Mouse (Mus musculus) forebrain, embryonic 13.5 days (tissue): Measurements from ENCODE around the gene 4930590J08Rik. TPM values are rescaled to one million over a fixed set of nuclear protein-coding genes. Genes with fewer than 3 reads are reported as not detected.
"Not testable (repeated sequence)": the region's sequence is repeated elsewhere in the genome, so short reads cannot be mapped to it uniquely, and the experiment has no call there.

Source experiments
- ATAC-seq: fragments of 200-750 bp; cut with Nextera tagmentation; 2 replicates; pipeline ENCODE4 v1.8.0; 2017
- H3K27ac ChIP-seq: fragments of 300-500 bp; sonication (generic); 2 replicates; pipeline ENCODE4 v1.5.1; 2015; ENCODE audit warnings: inconsistent platforms, mild to moderate bottlenecking, moderate library complexity
- H3K27me3 ChIP-seq: fragments of 300-500 bp; sonication (generic); 2 replicates; pipeline ENCODE4 v1.6.1; 2015; ENCODE audit warnings: mild to moderate bottlenecking, inconsistent platforms
- H3K36me3 ChIP-seq: fragments of 300-500 bp; sonication (generic); 2 replicates; pipeline ENCODE4 v1.6.1; 2015; ENCODE audit warnings: mild to moderate bottlenecking, inconsistent platforms; ENCODE audit not compliant: poor library complexity, severe bottlenecking
- H3K4me1 ChIP-seq: fragments of 300-500 bp; sonication (generic); 2 replicates; pipeline ENCODE4 v1.6.1; 2015; ENCODE audit warnings: inconsistent platforms
- H3K4me2 ChIP-seq: fragments of 300-500 bp; sonication (generic); 2 replicates; pipeline ENCODE4 v1.6.1; 2015; ENCODE audit warnings: inconsistent platforms, mild to moderate bottlenecking, moderate library complexity
- H3K4me3 ChIP-seq: fragments of 300-500 bp; sonication (generic); 2 replicates; pipeline ENCODE4 v1.5.1; 2015; ENCODE audit warnings: mild to moderate bottlenecking, inconsistent platforms
- H3K9ac ChIP-seq: fragments of 300-500 bp; sonication (generic); 2 replicates; pipeline ENCODE4 v1.6.1; 2015; ENCODE audit warnings: mild to moderate bottlenecking, inconsistent platforms
- H3K9me3 ChIP-seq: fragments of 300-500 bp; sonication (generic); replicated peaks from 2 replicates; pipeline ENCODE4 v1.6.1; 2016; ENCODE audit warnings: inconsistent platforms
- WGBS: fragments of 180-500 bp; shearing (Covaris S2); methylation state at CpG from one replicate; pipeline ENCODE4 v1.1.7; 2015; 5-methylcytosine and 5-hydroxymethylcytosine counted together
- polyA plus RNA-seq: library from polyadenylated mRNA; unstranded; fragments of >200 nt; fragmentation: Nextera tagmentation; extraction: Ambion mirVana; gene quantifications from 2 replicates; pipeline ENCODE4 v1.2.1, GENCODE M21; 2015

Gene 4930590J08Rik
- polyA plus RNA-seq, 1 experiment from 2014 or later = 0.62 TPM

DNA sequence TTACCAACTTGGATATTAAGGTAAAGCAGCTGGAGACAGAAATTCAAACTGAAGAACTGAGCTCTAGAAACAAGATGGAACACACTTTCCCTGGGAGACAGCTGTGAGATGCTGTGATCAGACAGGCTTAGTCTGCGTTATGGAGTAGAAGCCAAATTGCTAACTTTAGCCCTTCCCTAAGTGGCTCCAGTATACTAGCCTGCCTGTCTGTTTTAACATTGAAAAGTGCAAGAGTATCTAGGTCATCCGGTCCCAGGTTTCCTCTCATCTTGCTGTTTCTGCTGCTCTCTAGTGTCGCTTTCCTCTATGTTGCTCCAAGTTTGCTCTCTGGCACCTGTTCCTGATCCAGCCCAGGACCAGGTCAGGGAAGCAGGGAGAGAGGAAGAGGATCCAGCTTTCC is 5.8 kb upstream of the 4930590J08Rik start:
- WGBS = 95% methylated on average over 3 of the region's 3 CpGs
- H3K27ac ChIP-seq = no peak overlapping the region
- H3K9me3 ChIP-seq = no peaks in the 10 kb centered on the region
- ATAC-seq = no peak
- no peak overlapping the region for H3K9ac ChIP-seq
- no peaks in the 10 kb centered on the region for H3K27me3 ChIP-seq
- no peaks in the 10 kb centered on the region for H3K4me1 ChIP-seq
- H3K4me2 ChIP-seq = no peak overlapping the region
- no peak overlapping the region for H3K4me3 ChIP-seq
- H3K36me3 ChIP-seq = peaks cover 92% of the 10 kb centered on the region

DNA sequence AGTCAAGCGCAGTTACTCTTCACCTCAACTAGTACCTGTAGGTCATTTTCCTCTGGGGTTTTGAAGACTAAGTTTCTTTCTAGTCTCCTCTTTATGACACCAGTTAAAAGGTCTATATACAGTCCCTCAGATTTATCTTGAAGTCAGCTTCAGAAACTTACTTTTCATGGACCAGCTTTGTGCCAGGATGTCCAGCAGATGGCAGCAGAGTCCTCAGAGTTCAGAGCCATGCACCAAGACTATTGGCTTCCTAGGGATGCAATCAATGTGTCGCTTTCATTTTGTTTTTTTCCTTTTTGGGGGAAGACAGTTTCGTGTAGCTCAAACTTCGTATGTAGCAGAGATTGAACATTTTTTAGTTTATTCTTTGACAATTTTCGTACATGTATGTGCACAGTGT is 1.1 kb upstream of the 4930590J08Rik start:
- 35% methylated on average over 5 of the region's 5 CpGs for WGBS
- peak; percentile 70 for ATAC-seq

DNA sequence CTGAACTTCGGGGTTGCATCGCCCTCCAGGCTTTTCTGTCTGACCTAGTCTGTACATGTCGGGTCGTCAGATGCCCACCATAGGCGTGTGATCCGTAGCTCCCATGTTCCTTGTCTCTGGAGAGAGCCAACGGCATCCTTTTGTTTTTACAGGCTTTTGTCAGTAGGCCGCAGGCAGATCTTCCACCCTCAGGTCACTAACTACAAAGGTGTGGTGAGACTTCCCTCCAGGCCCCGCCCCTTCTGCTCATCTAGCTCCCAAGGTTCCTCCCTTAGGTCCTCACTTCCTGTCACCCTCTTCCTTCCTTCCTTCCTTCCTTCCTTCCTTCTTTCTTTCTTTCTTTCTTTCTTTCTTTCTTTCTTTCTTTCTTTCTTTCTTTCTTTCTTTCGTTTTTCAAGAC is 11.4 kb downstream of the 4930590J08Rik start:
- 93% methylated on average over 10 of the region's 10 CpGs for WGBS
- Histone ChIP-seq H3K36me3 (no peaks in the 10 kb centered on the region), H3K27ac (no peak overlapping the region), H3K4me3 (no peak overlapping the region), H3K9ac (no peak overlapping the region), H3K4me1 (no peaks in the 10 kb centered on the region), H3K4me2 (no peak overlapping the region), H3K9me3 (no peaks in the 10 kb centered on the region), H3K27me3 (no peaks in the 10 kb centered on the region)
- no peak for ATAC-seq

More for the DNA sequence above, 1.1 kb upstream of the 4930590J08Rik start:
- no peaks in the 10 kb centered on the region for H3K9me3 ChIP-seq
- no peak overlapping the region for H3K9ac ChIP-seq
- H3K27me3 ChIP-seq = no peaks in the 10 kb centered on the region
- no peak overlapping the region for H3K4me3 ChIP-seq
- peaks cover 56% of the 10 kb centered on the region for H3K36me3 ChIP-seq
- H3K4me1 ChIP-seq = no peaks in the 10 kb centered on the region
- H3K4me2 ChIP-seq = no peak overlapping the region
- H3K27ac ChIP-seq = no peak overlapping the region

DNA sequence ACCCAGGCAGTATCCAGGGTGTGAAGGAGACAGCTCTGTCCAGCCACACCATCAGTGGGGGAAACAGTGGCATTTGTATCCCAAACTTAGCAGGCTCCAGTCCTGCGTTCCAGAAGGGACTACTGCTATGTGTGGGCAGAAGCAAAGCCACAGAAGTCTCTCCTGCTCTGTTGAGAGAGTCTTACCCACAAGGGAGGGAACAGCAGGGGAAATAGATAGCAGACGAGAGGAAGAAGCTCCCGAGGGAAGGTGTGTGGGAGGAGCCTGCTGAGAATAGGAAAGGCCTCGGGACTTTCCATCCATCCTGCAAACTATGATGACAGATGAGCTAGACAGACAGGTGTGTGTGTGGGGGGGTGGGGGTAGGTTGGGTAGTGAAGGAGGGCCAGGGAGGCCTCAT is 14.7 kb downstream of the 4930590J08Rik start:
- no peak overlapping the region for H3K27ac ChIP-seq
- no peak overlapping the region for H3K9ac ChIP-seq
- H3K4me2 ChIP-seq = no peak overlapping the region
- H3K4me3 ChIP-seq = no peak overlapping the region
- H3K9me3 ChIP-seq = no peaks in the 10 kb centered on the region
- no peak for ATAC-seq
- no peaks in the 10 kb centered on the region for H3K27me3 ChIP-seq
- no peaks in the 10 kb centered on the region for H3K4me1 ChIP-seq
- H3K36me3 ChIP-seq = no peaks in the 10 kb centered on the region
- WGBS = 70% methylated on average over 4 of the region's 4 CpGs

DNA sequence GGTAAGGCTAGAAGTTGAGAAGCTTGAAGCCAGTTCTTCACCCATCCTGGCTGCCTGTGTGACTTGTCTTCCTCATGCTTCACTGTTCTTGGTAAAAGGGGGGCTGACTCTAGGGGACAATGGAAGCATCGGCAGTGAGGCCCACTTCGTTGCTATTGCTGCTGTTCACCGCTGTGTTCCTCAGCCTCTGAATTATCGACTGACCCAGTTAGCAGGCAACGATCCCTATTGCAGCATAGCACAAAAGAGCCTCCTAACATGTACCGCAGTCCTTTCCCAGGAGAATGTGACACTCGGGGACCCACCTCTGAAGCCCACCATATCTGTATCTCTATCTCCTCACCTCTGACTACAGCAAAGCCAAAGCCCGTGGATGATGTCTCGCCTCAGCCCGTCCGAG is 15.1 kb downstream of the 4930590J08Rik start:
- Histone ChIP-seq H3K9me3 (no peaks in the 10 kb centered on the region), H3K4me3 (no peak overlapping the region), H3K4me2 (no peak overlapping the region), H3K27me3 (no peaks in the 10 kb centered on the region), H3K9ac (no peak overlapping the region), H3K27ac (no peak overlapping the region), H3K4me1 (no peaks in the 10 kb centered on the region), H3K36me3 (no peaks in the 10 kb centered on the region)
- ATAC-seq = no peak
- WGBS = 80% methylated on average over 11 of the region's 11 CpGs

DNA sequence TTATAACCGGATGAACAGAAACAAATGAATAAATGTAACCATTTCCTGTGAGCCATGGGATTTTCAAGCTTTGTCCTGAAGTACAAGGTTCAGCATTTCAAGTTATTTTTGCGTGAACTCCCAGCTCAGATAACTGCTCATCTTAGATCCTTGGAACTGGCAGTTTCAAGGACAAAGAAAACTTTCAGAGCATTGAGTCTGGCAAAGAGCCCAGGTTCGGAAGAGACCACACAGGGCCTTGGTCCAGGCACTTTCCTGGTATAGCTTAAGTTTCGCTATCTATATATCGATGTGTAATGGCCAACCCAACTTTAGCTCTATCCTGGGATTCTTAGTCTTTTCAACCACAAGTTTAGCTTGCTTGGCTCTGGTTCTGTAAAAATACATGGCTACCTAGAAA is 28.6 kb downstream of the 4930590J08Rik start:
- Histone ChIP-seq H3K27me3 (no peaks in the 10 kb centered on the region), H3K27ac (no peak overlapping the region), H3K4me3 (no peak overlapping the region), H3K9ac (no peak overlapping the region), H3K4me1 (no peaks in the 10 kb centered on the region), H3K4me2 (no peak overlapping the region), H3K36me3 (no peaks in the 10 kb centered on the region), H3K9me3 (no peaks in the 10 kb centered on the region)
- WGBS = 82% methylated on average over 5 of the region's 5 CpGs
- no peak for ATAC-seq

DNA sequence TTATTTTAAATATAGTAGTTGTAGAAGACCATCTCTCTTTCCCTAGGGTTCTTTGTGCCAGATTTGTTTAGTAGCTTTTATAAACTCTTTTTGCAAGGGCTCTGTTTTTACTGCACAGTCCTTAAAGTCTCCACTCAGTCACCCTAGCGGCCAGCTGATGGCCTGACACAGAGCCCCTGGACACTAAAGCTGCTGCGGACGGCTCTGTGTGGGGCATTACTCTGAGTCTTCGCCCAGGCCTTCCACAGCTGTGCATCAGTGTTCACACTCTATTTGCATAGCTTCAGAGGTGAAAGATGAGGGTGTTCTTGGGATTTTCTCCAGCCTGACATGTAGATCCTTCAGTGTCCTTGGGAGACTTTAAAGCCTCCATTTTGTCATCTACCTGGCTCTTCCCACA is 35.9 kb downstream of the 4930590J08Rik start:
- H3K4me1 ChIP-seq = no peaks in the 10 kb centered on the region
- H3K36me3 ChIP-seq = no peaks in the 10 kb centered on the region
- H3K27me3 ChIP-seq = no peaks in the 10 kb centered on the region
- H3K9me3 ChIP-seq = no peaks in the 10 kb centered on the region
- no peak overlapping the region for H3K4me3 ChIP-seq
- no peak overlapping the region for H3K27ac ChIP-seq
- no peak for ATAC-seq
- WGBS = 40% methylated on average over 4 of the region's 4 CpGs
- no peak overlapping the region for H3K9ac ChIP-seq
- no peak overlapping the region for H3K4me2 ChIP-seq

DNA sequence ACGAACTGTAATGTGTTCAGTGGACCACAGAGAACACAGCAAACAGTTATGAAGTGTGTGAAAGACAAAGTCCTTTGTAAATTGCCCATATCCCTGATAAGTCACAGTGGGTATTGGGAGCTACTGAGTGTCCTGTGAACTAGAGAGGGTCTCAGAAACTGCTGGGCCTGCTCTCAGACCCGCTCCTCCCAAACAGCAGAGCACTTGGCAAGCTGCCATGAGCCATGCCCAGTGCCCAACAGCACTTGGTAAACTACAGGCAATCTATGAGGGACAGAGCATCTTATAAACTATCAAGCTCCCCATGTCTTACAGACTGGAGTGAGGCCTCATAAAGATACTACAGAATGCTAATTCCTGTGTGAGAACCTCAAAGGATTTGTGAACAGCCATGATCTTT is 45.8 kb downstream of the 4930590J08Rik start:
- H3K27ac ChIP-seq = no peak overlapping the region
- 60% methylated on average over 2 of the region's 2 CpGs for WGBS
- H3K4me3 ChIP-seq = no peak overlapping the region
- H3K36me3 ChIP-seq = no peaks in the 10 kb centered on the region
- H3K9me3 ChIP-seq = no peaks in the 10 kb centered on the region
- no peak overlapping the region for H3K9ac ChIP-seq
- H3K4me1 ChIP-seq = no peaks in the 10 kb centered on the region
- no peaks in the 10 kb centered on the region for H3K27me3 ChIP-seq
- H3K4me2 ChIP-seq = no peak overlapping the region
- no peak for ATAC-seq

DNA sequence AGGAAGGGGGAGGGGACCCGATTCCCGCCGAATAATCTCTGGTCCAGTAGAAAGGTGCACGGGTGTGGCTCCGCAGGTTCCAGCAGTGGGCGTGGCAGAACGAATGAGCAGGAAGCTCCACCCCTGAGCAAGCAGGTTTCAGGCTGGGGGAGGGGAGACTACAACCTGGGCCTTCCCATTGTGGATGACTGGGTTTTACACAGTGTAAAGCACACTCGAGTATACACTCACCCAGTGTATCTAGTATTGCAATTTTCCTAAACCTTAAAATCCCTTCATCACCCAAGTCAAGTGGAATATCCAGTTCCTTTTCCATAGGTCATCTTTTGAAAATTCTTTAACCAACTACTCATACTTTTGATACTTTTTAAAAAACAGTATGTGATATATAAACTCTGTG is 55.4 kb downstream of the 4930590J08Rik start:
- H3K9me3 ChIP-seq, ATAC-seq, H3K27me3 ChIP-seq, H3K36me3 ChIP-seq, H3K27ac ChIP-seq, H3K4me1 ChIP-seq, H3K4me3 ChIP-seq, H3K4me2 ChIP-seq, H3K9ac ChIP-seq: not testable (repeated sequence)
- WGBS = 15% methylated on average over 3 of the region's 8 CpGs

DNA sequence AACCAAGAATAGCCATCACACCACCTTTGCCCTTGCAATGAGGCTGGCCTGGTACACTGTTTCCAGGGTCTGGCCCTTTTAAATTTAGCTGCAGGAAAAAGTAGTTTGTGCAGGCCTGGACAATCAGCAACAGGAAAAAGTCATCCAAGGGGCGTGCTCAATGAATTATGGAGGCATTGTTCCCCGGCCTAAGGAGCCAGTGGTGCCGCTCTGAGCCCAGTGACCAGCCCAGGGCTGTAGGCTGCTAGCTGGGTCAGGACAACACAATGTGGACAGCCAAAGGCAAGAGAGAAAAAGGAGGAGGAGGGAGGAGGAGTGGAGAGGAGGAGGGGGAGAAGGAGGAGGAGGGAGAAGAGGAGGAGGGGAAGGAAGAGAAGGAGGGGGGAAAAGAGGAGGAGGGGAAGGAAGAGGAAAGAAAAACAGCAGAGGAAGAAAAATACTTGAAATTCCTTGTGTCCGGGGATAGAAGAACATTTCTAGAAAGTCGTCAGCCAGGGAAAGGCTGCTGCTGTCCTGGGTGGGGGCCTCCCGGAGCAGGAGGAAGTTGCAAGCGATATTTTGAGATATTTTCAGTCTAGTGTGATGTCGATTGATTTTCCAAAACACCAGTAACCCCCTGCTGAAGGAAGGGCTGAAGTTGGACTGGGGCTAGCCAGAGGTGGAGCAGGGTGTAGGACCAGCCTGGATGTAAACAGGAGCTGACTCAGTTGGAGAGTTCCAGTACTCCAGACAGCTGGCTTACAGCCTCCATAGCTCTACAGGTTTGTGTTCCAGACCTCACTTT is 57.6 kb downstream of the 4930590J08Rik start:
- Histone ChIP-seq H3K9me3 (no peaks in the 10 kb centered on the region), H3K4me1 (no peaks in the 10 kb centered on the region), H3K36me3 (no peaks in the 10 kb centered on the region), H3K9ac (no peak overlapping the region), H3K4me2 (no peak overlapping the region), H3K27ac (no peak overlapping the region), H3K27me3 (peaks cover 6% of the 10 kb centered on the region; the same call in 1 of the 2 replicates), H3K4me3 (no peak overlapping the region)
- WGBS = 65% methylated on average over 8 of the region's 8 CpGs
- ATAC-seq = no peak

DNA sequence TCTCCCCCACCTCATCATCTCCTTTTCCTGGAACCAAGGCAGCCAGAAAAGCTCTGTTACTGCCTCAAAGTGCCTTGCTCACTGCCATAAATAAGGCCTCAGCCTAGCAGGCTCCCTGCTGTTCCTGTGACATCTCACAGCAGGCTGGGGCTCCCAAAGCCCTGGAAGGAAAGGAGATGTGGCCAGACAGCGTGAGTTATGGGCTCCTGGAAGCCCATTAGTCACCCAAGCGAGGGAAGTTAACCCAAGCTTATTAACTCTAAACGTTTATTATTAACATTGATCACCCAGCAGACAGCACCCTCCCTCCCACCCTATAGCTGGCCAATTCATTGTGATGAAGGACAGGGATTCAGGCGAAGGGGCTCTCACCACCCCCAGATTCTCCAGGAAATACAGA is 60.8 kb downstream of the 4930590J08Rik start:
- WGBS = 34% methylated on average over 4 of the region's 4 CpGs
- no peaks in the 10 kb centered on the region for H3K9me3 ChIP-seq
- H3K27ac ChIP-seq = no peak overlapping the region
- no peak overlapping the region for H3K4me2 ChIP-seq
- no peaks in the 10 kb centered on the region for H3K27me3 ChIP-seq
- ATAC-seq = no peak
- H3K9ac ChIP-seq = no peak overlapping the region; the same call in 1 of the 2 replicates
- no peaks in the 10 kb centered on the region for H3K4me1 ChIP-seq
- H3K4me3 ChIP-seq = no peak overlapping the region
- H3K36me3 ChIP-seq = no peaks in the 10 kb centered on the region

DNA sequence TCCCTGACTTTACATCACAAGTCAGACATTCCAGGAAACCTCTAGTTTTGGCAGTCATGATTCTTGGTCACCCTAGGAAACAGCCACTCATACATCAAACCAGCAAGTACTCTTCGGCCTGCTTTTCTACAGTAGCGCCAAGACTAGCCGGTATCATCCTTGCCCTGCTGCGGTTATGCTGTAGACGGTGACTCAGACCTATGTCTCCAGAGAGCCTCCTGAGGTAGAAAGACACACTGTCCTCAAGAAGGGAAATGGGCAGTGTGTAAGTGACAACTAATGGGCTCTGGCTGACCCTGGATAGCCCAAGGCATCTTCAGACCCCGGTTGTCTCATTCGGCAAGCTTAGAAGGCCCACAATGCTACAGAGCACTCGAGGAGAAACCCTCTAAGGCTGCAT is 62.5 kb downstream of the 4930590J08Rik start:
- Histone ChIP-seq H3K4me3 (no peak overlapping the region), H3K4me1 (no peaks in the 10 kb centered on the region), H3K9me3 (no peaks in the 10 kb centered on the region), H3K27ac (no peak overlapping the region), H3K9ac (no peak overlapping the region), H3K36me3 (no peaks in the 10 kb centered on the region), H3K27me3 (no peaks in the 10 kb centered on the region), H3K4me2 (no peak overlapping the region)
- WGBS = 89% methylated on average over 8 of the region's 8 CpGs
- no peak for ATAC-seq

DNA sequence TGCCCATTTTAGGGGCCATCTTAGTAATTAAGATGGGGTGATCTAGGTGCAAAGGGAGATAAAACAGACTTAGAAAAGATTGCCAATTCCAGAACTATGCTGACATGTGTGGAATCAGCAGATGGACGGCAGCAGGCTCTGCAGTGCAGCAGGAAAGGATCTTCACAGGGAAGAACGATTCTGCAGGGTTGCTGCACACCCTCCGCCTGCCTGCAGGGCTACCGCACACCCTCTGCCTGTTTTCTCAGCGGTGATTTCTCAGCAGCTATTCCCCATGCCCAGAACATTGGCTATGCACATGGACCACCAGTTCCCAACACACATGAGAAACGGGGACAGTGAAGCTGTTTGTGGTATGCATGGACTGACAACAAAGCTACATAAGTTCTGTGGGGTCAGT is 63.4 kb downstream of the 4930590J08Rik start:
- H3K9me3 ChIP-seq = no peaks in the 10 kb centered on the region
- no peak overlapping the region for H3K27ac ChIP-seq
- H3K4me1 ChIP-seq = no peaks in the 10 kb centered on the region
- H3K27me3 ChIP-seq = no peaks in the 10 kb centered on the region
- no peak overlapping the region for H3K9ac ChIP-seq
- H3K36me3 ChIP-seq = no peaks in the 10 kb centered on the region
- no peak overlapping the region for H3K4me2 ChIP-seq
- no peak overlapping the region for H3K4me3 ChIP-seq
- ATAC-seq = no peak
- 65% methylated on average over 6 of the region's 6 CpGs for WGBS
